ENCODE assay signal across 8 mouse cellular contexts in the genomic region with DNA sequence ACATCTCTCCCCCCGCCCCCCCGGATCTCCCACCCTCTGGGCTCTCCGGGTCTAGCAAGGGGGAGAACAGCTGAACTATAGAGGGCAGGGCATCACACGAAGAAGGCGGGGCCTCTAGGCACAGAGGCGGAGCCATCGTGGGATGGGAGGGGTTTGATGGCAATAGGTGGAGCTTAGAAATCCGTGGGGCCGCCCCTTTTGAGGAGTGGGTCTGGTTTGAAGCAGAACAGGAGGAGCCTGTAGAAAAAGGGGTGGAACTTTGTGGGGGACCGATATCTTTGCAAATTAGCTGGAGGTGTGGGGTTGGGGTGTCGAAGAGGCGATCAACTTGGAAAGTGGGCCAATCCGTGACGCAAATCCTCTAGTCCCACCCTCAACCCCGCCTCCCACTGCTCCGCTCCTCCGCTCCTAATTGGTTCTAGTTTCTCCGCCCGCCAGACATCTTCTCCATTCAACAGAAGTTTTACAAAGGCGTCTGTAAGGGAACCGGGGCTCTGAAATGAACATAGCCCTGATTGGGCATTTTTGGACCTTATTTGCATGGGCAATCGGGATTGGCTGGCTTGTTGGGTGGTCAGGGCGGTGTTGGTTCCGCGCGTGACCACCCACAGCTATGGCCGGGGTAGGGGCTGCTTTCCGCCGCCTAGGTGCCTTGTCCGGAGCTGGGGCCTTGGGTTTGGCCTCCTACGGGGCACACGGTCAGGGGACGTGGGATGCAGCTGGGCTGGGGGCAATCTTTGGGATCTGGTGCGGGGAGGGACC. TPM values are rescaled to one million over a fixed set of nuclear protein-coding genes. Genes with fewer than 3 reads are reported as not detected.
DNase-seq lines count a peak whose midpoint lies in the region; ATAC-seq and TF ChIP-seq lines count a peak whose summit lies in the region.

A gene (plus strand): TSS at position 563 of the 762 bp plus-strand sequence.

- peaks cover 2% of the 10 kb centered on the region for H3K4me1 ChIP-seq in bone marrow, adult 2 months (ENCODE audit: control insufficient read depth, insufficient read depth, low read length)
- peaks cover 49% of the 10 kb centered on the region for H3K4me1 ChIP-seq in embryonic facial prominence, embryonic 15.5 days
- H3K4me1 ChIP-seq in limb, embryonic 14.5 days (ENCODE audit: control insufficient read depth, insufficient read depth, low read length): peaks cover 37% of the 10 kb centered on the region
- H3K4me1 ChIP-seq in midbrain, postnatal 0 days (ENCODE audit: insufficient read depth, low read length): peaks cover 11% of the 10 kb centered on the region; the same call in 1 of the 2 replicates

- no peaks in the 10 kb centered on the region for H3K27me3 ChIP-seq in embryonic facial prominence, embryonic 15.5 days
- H3K27me3 ChIP-seq in limb, embryonic 14.5 days (ENCODE audit: control insufficient read depth, insufficient read depth, low read length): peaks cover 5% of the 10 kb centered on the region; the same call in 1 of the 2 replicates
- H3K27me3 ChIP-seq in midbrain, postnatal 0 days (ENCODE audit: insufficient read depth, low read length): no peaks in the 10 kb centered on the region

- under 1% methylated on average over 34 of the region's 34 CpGs for WGBS in bone marrow, adult 2 months
- 0% methylated on average over 34 of the region's 34 CpGs for WGBS in embryonic facial prominence, embryonic 15.5 days
- 0% methylated on average over 34 of the region's 34 CpGs for WGBS in limb, embryonic 14.5 days
- WGBS in midbrain, postnatal 0 days: 1% methylated on average over 34 of the region's 34 CpGs

- peak; percentile 100 for DNase-seq in 416B (ENCODE audit: low read depth)
- DNase-seq in heart, adult 8-10 months (ENCODE audit: low spot score): peak; percentile 98
- DNase-seq in kidney, adult 9 months: peak; percentile 99
- DNase-seq in limb, embryonic 14.5 days (ENCODE audit: low spot score): peak; percentile 100
- peak; percentile 100 for DNase-seq in midbrain, postnatal 0 days (ENCODE audit: low spot score)
- DNase-seq in spleen, postnatal 14 days (ENCODE audit: low spot score in 2 of 2): peak; percentile 80 to 86

- H3K9ac ChIP-seq in embryonic facial prominence, embryonic 15.5 days: peak within 1 kb of the TSS; percentile 78
- H3K9ac ChIP-seq in limb, embryonic 14.5 days (ENCODE audit: low read depth, low read length, severe bottlenecking): peak within 1 kb of the TSS; percentile 71
- H3K9ac ChIP-seq in midbrain, postnatal 0 days (replicated peaks; ENCODE audit: low read length, poor library complexity, severe bottlenecking): peak within 1 kb of the TSS; percentile 98

- peak within 1 kb of the TSS; percentile 89 for H3K4me3 ChIP-seq in bone marrow, adult 2 months (replicated peaks; ENCODE audit: control insufficient read depth, low read depth, low read length)
- H3K4me3 ChIP-seq in embryonic facial prominence, embryonic 15.5 days (replicated peaks): peak within 1 kb of the TSS; percentile 72
- H3K4me3 ChIP-seq in limb, embryonic 14.5 days (replicated peaks; ENCODE audit: low read length): peak within 1 kb of the TSS; percentile 73
- peak within 1 kb of the TSS; percentile 91 for H3K4me3 ChIP-seq in midbrain, postnatal 0 days (ENCODE audit: low read depth, low read length)

- H3K27ac ChIP-seq in bone marrow, adult 2 months (ENCODE audit: control insufficient read depth, insufficient read depth, low read depth, low read length, poor library complexity): peak within 1 kb of the TSS; percentile 75
- H3K27ac ChIP-seq in embryonic facial prominence, embryonic 15.5 days (replicated peaks): peak within 1 kb of the TSS; percentile 90
- peak within 1 kb of the TSS; percentile 83 for H3K27ac ChIP-seq in limb, embryonic 14.5 days (replicated peaks; ENCODE audit: low read depth, low read length)
- peak within 1 kb of the TSS; percentile 97 for H3K27ac ChIP-seq in midbrain, postnatal 0 days (ENCODE audit: low read depth, low read length)

- no peaks in the 10 kb centered on the region for H3K9me3 ChIP-seq in embryonic facial prominence, embryonic 15.5 days (replicated peaks)
- no peaks in the 10 kb centered on the region for H3K9me3 ChIP-seq in limb, embryonic 14.5 days (ENCODE audit: control insufficient read depth, low read length)
- H3K9me3 ChIP-seq in midbrain, postnatal 0 days (ENCODE audit: low read length): no peaks in the 10 kb centered on the region

- no peak for TF ChIP-seq CTCF in bone marrow, adult 2 months (IDR thresholded peaks at IDR 0.05; ENCODE audit: control insufficient read depth, insufficient read depth, low read length)
- TF ChIP-seq CTCF in midbrain, postnatal 0 days (IDR thresholded peaks at IDR 0.05): no peak; the same call in 1 of the 2 replicates

- peak within 1 kb of the TSS; percentile 84 for H3K4me2 ChIP-seq in embryonic facial prominence, embryonic 15.5 days (replicated peaks)
- H3K4me2 ChIP-seq in limb, embryonic 14.5 days (replicated peaks; ENCODE audit: low read depth, low read length, severe bottlenecking): peak within 1 kb of the TSS; percentile 95
- H3K4me2 ChIP-seq in midbrain, postnatal 0 days (ENCODE audit: low read depth, low read length, poor library complexity, severe bottlenecking): peak within 1 kb of the TSS; percentile 97

- ATAC-seq in embryonic facial prominence, embryonic 15.5 days (ENCODE audit: insufficient number of reproducible peaks, low FRiP score, low TSS enrichment, low read depth): peak; percentile 93
- peak; percentile 92 for ATAC-seq in limb, embryonic 14.5 days (ENCODE audit: low FRiP score, low read depth)
- peak; percentile 92 for ATAC-seq in midbrain, postnatal 0 days (ENCODE audit: low FRiP score)

- TF ChIP-seq POLR2A in bone marrow, adult 2 months (IDR thresholded peaks at IDR 0.05; ENCODE audit: borderline replicate concordance, control insufficient read depth, low read depth, low read length): peak; percentile 91; the same call in 1 of the 2 replicates
- TF ChIP-seq POLR2A in limb, embryonic 14.5 days (IDR thresholded peaks at IDR 0.05; ENCODE audit: borderline replicate concordance, extremely low read depth, insufficient read depth, insufficient read length): 0 out of 2 replicates have a peak, but pooled peaks have one; percentile 69

- H3K36me3 ChIP-seq in embryonic facial prominence, embryonic 15.5 days: peaks cover 5% of the 10 kb centered on the region
- peaks cover 12% of the 10 kb centered on the region; the same call in 1 of the 2 replicates for H3K36me3 ChIP-seq in limb, embryonic 14.5 days (ENCODE audit: control insufficient read depth, insufficient read depth, low read length)
- peaks cover 4% of the 10 kb centered on the region; the same call in 1 of the 2 replicates for H3K36me3 ChIP-seq in midbrain, postnatal 0 days (ENCODE audit: insufficient read depth, low read length)

RNA-seq across cellular contexts. Expression of the gene that starts here (rescaled TPM):
- 180 and 202 TPM in 2 replicates for polyA plus RNA-seq in bone marrow, adult 2 months (2011; ENCODE audit: insufficient read depth, insufficient read length, low replicate concordance, missing spikeins)
- polyA plus RNA-seq in embryonic facial prominence, embryonic 15.5 days (2015; fragmentation: Nextera tagmentation; extraction: Ambion mirVana): 388 and 399 TPM in 2 replicates
- 100 to 1,000 TPM; 193 to 338 (median 283) TPM for total RNA-seq in heart, adult 8-10 months (2022)
- 240 and 292 TPM in 2 replicates for polyA plus RNA-seq in limb, embryonic 14.5 days (2012; rRNA removed)
- polyA plus RNA-seq in limb, embryonic 14.5 days (2014; fragmentation: Nextera tagmentation; extraction: Ambion mirVana): 368 and 382 TPM in 2 replicates
- 95.5 and 103 TPM in 2 replicates for total RNA-seq in midbrain, postnatal 0 days (2014; rRNA removed)
- 349 and 370 TPM in 2 replicates for polyA plus RNA-seq in midbrain, postnatal 0 days (2015; fragmentation: Nextera tagmentation; extraction: Ambion mirVana)

Comparison
In these comparisons a context has a peak if more than half of its experiments do, and no peak if none do; other contexts are left out.
1. Peak in every context shown above with its lines: DNase-seq, ATAC-seq, H3K4me3 ChIP-seq and H3K27ac ChIP-seq.